Mouse (Mus musculus): ENCODE results near the gene Cd46.

DNA sequence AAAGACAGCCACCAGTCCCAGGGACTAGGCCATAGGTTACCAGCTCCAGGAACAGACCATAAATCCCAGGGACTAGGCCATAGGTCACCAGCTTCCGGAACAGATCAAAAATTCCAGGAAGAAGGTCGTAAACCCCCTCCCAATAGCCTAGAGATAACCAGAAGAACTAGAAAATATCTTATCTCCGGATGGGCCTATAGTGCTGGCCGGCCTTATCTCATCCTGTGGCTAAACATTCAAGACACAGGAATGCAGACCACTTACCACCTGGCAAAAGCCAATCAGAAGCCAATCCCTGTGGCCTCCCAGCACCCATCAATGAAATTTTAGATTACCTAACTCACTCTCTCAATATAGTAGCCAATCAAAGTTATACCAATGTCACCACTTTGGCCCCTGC lies 8.6 kb upstream of the Cd46 start:
- no peak for TF ChIP-seq HCFC1 (IDR thresholded peaks at IDR 0.05; ENCODE audit: borderline replicate concordance, insufficient read depth, low read length)
- no peak for TF ChIP-seq ZNF384 (IDR thresholded peaks at IDR 0.05; ENCODE audit: low read depth, low read length)
- TF ChIP-seq CHD2 (IDR thresholded peaks at IDR 0.05; ENCODE audit: low read depth, low read length) = no peak
- TF ChIP-seq ZC3H11A (IDR thresholded peaks at IDR 0.05; ENCODE audit: borderline replicate concordance, low read depth, low read length) = no peak
- no peak for TF ChIP-seq MAFK (IDR thresholded peaks at IDR 0.05; ENCODE audit: insufficient read depth, low read depth, low read length)

Measured in ES-E14 (cell line).